Mouse (Mus musculus) cerebellum, adult 8-10 months (tissue): ENCODE measurements around the gene Adcy7.

Source experiments
- DNase-seq: peaks from one replicate; pipeline ENCODE4 v3.0.0; 2022

The Adcy7 gene

DNA sequence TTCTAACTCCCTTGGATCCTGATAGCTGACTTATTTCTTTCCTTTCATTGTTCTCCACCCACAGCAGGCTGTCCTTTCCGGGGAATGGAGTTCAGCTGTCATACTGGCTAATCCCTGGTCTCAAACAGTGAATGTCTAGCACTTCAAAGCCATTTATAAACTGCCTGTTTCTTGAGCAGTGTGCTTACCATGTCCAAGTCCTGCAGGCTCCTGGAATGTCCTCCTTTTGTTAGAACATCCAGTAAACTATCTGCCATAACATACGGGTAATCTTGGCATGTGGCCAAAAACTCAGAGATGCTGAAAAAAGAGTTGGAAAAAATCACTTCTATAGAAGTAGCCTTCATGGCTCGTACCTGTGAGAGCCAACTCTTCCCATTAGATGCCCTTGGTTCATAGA is 67.0 kb downstream of the Adcy7 start:
- peak; percentile 37 for DNase-seq

DNA sequence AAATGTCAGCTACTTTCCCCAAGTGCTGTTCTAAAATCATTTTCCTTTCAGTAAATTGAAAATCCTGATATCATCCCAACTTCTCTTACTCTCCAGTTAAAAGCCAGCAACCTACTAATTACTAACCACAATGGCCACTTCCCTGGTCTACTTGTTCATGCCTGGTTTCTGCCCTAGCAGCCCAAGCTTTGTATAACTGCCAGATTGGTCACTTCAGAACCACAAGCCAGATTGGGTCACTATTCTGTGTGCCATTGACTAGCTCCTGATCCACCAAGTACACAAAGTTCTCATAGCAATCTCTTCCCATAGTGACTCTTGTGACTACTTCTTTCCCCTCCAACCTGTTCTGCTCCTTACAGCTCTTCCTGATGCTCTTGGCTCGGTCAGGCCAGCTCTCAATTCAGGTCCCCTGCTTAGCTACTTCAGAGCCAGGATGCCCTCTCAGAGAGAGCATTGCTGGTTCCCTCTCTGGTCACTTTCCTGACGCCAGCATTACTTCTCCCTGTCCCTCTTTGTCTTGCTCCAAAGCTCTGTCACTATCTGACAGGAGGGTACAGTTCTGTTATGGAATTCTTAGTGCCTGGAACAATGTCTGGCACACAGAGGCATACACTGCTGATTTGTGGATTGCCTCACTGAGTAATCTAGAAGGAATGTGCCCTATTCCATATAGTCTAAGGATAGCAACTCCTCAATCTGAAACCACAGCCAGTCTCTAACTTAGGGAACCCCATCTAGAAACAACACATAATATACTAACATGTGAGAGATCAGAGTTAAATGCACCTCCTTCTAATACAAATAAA is 67.9 kb downstream of the Adcy7 start:
- no peak for DNase-seq

DNA sequence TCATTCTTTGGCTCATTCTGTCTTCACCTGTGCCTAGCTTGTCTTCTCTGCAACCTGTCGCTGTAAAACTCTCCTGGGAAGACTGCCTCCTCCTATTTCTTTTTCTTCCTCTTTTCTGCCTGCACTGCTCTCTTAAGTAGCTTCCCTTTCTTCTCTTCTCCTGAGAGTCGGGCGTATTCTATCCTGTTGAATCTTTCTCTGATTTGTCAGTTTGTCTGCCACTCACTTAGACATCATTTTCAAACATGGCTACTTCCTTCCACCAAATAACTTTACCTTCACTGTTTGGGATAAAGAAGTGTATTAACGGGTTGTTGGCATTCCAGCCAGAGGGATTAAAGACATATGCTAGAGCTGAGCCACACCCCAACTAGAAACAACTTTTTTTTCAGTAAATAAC is 69.8 kb downstream of the Adcy7 start:
- DNase-seq = no peak

DNA sequence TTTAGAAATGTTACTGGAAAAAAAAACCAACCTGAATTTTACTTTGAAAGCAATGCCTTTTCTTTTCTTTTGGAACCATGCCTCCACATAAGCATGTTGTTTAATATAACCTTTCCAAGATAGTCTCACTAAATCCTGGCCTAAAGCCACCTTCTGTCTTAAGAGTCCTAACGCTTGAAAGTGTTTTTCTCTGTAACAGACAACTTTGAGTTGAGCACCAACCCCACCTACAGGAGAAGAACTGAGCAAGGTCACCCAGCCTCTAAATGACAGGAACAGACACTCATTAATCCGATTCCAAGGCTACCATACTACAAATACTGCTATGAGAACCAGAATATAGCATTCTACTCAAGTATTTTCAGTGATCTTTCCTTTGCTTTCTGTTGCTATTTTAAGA is 76.8 kb downstream of the Adcy7 start:
- no peak for DNase-seq

DNA sequence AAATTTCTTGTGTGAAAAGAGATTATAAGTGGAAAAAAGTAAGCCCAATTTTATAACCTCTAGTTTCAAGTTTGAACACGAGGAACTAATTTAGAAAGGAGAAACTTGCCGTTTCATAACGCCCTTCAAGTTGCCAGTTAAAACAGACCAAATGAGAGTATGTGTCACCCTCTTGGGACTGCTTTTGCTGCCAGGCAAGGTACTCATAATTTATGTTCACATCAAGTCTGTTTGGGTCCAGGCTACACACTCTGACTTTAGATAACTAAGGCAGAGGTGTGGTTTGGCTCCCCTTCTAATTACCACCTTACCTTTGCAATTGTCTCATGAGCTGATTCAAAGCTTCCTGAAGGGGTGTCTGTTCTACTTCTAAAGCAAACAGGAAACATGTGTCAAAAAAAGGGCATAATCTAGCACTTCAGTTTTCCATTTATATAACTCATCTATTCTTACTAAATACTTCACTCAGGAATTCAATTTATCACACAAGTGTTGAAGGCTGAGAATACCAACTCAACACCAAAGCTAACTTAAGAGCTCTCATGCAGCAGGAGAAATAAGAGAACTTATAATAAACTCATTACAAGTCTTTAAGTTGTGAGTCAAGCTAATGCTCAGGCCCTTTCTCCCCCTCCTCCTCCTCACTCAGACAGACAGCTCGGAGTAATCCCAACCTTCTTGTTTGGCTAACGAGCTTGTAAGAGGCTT is 85.2 kb downstream of the Adcy7 start:
- no peak for DNase-seq

DNA sequence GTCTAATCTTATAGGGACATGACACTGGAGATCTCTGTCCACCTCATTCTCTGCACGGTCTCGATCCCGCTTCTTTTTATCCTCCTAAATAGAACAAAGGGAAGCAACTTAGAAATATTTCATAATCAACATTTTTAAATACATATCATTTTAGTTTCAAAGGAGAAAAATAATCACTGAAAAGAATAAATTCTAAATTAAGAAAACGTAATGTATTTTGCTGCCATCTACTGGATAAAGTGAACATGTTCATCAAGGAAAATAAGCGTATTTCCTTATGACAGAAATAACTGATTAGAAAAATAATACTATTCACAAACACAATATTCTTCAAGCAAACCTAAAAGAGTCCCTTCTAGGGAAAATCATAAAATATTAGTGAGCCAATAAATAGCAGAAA is 85.7 kb downstream of the Adcy7 start:
- no peak for DNase-seq

DNA sequence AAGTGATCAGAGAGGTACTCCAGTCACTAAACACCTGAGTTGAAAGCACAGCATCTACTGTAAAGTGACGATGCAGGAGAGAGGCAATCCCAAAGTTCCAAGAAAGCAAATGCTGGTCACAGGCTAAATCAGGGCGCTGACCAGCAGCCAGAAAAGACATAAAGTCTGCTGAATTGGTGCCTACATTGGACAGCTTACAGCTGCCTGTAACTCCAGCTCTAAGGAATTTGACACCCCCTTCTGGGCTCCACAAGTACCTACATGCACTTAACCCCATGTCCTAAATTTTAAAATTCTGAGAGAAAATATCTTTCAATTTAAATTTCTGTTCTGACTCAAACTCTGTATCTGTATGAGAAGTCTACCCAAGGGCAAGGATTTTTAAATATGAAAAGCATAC is 87.8 kb downstream of the Adcy7 start:
- DNase-seq = no peak

DNA sequence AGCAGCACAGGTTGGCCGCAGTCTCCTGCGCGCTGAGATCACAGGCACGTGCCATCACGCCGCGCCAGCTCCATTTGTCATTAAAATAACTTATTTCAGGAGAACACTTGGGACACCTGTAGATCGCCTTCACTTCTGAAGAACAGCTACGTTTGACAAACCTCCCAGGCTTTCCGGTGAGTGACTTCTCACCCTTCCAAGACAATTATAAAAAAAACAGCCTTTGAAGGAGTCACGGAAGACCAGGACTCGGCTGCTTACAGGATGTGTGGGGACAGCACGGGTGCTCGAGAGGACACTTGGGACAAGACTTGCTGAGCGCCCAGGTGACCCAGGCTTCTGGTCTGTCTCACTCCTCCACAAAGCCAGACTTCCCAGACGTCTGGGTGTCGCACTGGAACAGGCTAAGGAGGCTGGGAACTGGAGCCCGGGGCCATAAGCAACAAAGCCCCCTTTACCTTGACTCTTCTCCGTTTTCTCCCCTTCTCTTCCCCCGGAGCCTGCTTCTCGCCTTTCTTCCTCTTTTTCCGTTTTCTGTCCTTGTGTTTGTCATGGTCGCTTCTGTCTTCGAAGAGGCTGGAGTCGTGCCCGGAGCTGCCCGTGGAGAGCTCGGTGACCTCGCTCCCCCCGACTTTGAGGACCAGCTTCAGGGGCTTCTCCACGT is 89.0 kb downstream of the Adcy7 start:
- peak; percentile 26 for DNase-seq

DNA sequence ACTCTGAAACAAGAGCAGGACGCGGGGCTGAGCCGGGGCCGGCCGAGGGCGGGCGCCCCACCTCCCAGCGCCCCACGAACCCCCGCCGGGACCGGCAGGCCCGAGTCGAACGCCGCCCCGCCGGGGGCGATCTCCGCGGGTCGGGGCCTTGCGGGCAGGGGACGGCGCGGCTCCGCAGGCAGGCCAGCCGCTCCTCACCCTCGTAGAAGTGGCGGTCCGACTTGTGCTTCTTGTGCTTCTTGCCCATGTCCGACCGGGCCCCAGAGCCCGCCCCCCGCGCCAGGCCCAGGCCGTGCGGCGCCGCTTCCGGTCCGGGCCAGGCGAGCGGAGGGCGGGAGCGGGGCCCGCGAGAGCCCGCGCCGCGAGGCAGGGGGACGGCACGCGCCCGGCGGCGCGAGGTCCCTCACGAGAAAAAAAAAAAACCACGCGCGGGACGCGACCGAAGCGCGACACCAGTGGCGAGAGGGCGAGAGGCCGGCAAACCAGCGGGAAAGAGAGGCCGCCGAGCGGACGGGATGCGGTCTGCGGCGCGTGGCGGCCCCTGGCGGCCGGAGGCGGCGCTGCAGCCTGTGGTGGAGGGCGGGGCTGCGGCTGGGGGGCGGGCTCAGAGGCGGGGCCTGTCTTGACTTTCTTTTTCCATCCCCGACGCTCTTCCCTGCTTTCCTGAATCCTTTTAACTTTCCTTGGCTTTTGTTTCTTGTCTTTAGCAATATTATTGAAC is 89.7 kb downstream of the Adcy7 start, which contains the start of gene Brd7:
Gene Brd7, minus strand, starts transcription at position 487 of the 721 bp plus-strand sequence.
- DNase-seq = peak; percentile 86

DNA sequence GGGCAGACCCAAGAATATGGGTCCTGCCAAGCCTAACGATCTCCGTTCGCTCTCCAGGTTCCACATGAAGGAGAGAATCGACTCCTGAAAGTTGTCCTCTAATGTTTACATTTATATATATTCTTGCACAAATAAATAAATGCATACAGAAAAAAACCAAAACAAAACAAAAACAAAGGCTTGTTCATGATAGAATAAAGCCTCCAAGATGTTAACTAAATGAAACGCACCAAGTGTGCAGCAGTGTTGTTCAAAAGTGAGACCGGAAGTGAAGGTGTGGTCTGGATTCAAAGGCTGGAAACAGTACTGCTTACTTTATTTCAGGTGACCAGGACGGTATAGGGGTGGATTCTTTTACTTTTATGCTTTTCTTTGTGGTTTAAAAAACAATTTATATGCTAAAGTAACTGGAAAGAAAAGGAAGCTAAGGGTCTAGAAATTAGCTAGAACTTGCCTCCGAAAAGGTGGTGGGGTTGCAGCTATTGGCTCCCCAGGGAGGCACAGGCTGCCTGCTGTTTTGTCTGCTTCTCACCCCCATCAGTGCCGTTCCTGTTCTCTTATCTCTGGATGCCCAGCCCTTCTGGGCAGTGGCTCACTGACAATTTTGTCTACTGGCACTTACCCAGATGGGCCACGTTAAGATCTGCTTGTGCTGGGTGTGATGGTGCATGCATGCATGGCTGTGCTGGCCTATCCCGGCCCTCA is 90.4 kb downstream of the Adcy7 start:
- peak; percentile 34 for DNase-seq

DNA sequence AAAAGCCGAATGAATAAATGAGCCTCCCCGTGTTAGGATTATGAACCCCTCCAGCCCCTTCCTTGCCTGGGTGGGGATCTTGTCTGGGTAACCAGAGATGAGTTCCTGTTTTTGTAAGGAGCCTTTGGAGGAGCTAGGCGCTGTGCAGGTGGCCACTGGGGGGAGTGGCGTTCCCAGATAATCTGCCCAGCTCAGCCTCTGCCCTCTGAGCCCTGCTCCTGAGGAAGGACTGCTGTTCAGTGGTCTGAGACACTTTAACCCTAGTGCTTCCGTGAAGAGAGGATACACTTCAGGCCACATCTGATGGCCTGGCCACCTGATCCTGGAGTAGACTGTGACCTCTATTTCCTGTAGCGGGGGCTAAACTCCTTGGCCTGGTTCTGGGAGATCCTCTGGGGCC is 97.0 kb downstream of the Adcy7 start:
- no peak for DNase-seq

DNA sequence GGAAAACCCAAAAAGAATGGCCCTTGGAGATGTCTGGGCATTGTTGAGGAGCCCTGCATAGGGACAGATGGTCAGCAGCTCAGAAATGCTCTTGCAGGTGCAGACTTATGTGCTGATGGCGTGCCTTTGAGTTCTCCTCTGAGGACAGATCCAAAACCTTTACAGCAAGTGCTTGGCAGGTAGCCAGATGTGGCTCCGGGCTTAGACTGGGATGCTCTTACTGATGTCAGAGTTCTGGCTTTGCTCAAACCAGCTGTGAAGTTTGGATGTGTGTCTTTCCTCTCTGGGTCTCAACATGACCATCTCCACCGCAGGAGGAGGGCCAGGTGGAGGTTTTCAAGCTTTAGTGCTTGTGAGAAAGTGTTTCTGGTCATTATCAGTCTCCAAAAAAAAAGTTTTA is 97.6 kb downstream of the Adcy7 start:
- no peak for DNase-seq

DNA sequence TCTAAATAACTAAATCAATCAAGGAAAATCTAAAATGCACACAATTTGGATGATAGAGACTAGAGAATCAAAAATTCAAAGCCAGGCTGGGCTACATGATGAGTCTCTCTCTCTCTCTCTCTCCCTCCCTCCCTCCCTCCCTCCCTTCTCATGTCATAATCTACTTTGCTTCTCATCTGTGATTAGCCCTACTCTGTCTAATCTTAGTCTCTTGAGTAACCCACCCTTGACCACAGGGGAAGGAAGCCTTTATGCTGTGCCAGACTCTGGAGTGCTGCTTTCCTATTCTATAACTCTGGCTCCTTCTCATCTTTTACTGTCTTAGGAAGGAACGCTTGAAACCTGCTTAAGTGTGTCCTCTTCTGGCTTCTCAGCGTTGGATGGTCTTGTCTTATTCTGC is 99.3 kb downstream of the Adcy7 start:
- DNase-seq = no peak

DNA sequence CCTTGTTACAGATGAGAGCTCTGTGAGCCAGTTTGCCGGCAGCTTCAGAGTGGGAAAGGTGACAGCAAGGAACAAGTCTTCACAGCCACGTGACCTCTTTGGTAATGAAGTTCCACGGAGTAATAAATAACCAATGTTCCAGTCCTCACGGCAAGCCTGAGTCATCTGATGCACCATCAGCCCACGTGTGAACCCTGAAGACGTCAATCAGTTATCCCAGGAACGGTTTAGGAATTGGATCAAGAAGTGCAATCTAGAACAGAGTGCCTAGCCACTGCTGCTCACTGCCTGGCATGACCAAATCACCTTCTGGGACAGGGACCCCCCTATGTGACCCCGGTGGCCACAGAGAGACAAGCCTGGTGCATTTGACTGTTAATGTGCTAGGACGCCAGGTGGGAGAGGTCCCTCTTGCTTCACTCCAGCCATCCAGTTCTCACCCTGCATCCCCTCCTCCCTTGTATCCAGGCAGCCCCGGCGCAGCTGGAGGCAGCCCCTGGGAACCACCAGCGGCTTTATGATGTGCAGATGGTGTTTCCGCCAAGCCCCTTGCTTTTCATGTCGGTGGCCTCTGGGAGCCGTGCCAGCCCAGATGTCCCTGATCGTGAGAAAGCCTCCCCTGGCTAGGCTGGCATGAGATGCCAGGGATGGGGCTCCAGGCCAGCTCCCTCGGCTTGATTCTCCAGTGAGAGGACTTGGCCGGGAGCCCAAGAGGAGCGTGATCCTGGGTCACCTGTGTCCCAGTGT is 104.8 kb downstream of the Adcy7 start:
- peak; percentile 20 for DNase-seq
